Mouse (Mus musculus) lung, adult 2 months (tissue): Measurements from ENCODE around the gene Spc24.

Experiments
- CTCF ChIP-seq: fragments of 200-500 bp; IDR thresholded peaks from 2 replicates; pipeline ENCODE4 v1.5.1; 2011; ENCODE audit warnings: mild to moderate bottlenecking, low read length, control low read depth; ENCODE audit not compliant: insufficient read depth
- POLR2A ChIP-seq: fragments of 200-500 bp; IDR thresholded peaks from 2 replicates; pipeline ENCODE4 v1.6.1; 2011; ENCODE audit warnings: low read depth, mild to moderate bottlenecking, control low read depth, low read length, borderline replicate concordance; ENCODE audit errors: extremely low read depth

GRCm38 (mm10) chr9:21760155-21761088 lies at the start of gene Spc24:
- TF ChIP-seq CTCF (no peak), POLR2A (0 out of 2 replicates have a peak, but pooled peaks have one; percentile 17)
